Mouse (Mus musculus) MEL (cell line): ENCODE data around the gene Bin2.

Experiments used
- CTCF ChIP-seq, 3 experiments: IDR thresholded peaks in 2 of 3; conservative IDR thresholded peaks in 1 of 3; 2 replicates each; pipeline ENCODE4 v1.5.1; 2011 to 2012; ENCODE audit warnings: low read length in 3 of 3, low read depth in 2 of 3, mild to moderate bottlenecking in 2 of 3, improper control_type of control experiment in 1 of 3, inconsistent platforms in 1 of 3, mixed read lengths in 1 of 3, moderate library complexity in 1 of 3; ENCODE audit not compliant: control insufficient read depth in 1 of 3, insufficient read depth in 1 of 3, poor library complexity in 1 of 3, severe bottlenecking in 1 of 3
- POLR2AphosphoS2 ChIP-seq: IDR thresholded peaks from 2 replicates; pipeline ENCODE4 v1.6.1; 2011; ENCODE audit warnings: low read length, improper control_type of control experiment
- POLR2AphosphoS5 ChIP-seq: IDR thresholded peaks from 2 replicates; pipeline ENCODE4 v1.6.1; 2012; ENCODE audit warnings: low read depth, borderline replicate concordance, mild to moderate bottlenecking, inconsistent platforms, low read length, moderate library complexity, mixed read lengths
- SMC3 ChIP-seq: IDR thresholded peaks from 2 replicates; pipeline ENCODE4 v1.6.1; 2011; ENCODE audit warnings: low read depth, low read length, improper control_type of control experiment
- UBTF ChIP-seq: IDR thresholded peaks from 2 replicates; pipeline ENCODE4 v1.6.1; 2012; ENCODE audit warnings: low read depth, mild to moderate bottlenecking, inconsistent platforms, low read length, improper control_type of control experiment, moderate library complexity, borderline replicate concordance; ENCODE audit not compliant: insufficient read depth
- ZNF384 ChIP-seq: IDR thresholded peaks from 2 replicates; pipeline ENCODE4 v1.6.1; 2012; ENCODE audit warnings: low read depth, mild to moderate bottlenecking, inconsistent platforms, low read length, improper control_type of control experiment

DNA sequence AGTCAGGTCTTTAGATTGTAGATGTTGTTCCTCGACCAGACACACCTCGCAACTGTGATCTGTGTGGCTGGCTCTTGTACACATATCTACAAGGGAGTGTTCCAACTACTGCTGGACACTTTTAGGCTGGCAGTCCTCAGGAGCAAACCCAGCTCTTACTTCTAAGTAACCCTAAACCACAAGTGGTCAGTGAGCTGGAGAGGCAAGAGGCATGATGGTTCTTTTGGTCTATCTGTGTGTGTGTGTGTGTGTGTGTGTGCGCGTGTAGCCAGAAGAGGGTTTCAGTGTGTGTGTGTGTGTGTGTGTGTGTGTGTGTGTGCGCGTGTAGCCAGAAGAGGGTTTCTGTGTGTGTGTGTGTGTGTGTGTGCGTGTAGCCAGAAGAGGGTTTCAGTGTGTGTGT, 26.9 kb downstream of the Bin2 start:
- TF ChIP-seq CTCF (IDR thresholded peaks at IDR 0.05 in 2 of 3, conservative IDR thresholded peaks at IDR 0.05 in 1 of 3; ENCODE audit: control insufficient read depth in 1 of 3, insufficient read depth in 1 of 3, low read depth in 2 of 3, low read length in 3 of 3, poor library complexity in 1 of 3, severe bottlenecking in 1 of 3) (no peak), SMC3 (no peak), ZNF384 (no peak), UBTF (no peak), POLR2AphosphoS5 (no peak), POLR2AphosphoS2 (no peak)
